Mouse (Mus musculus) embryonic facial prominence, embryonic 11.5 days (tissue): ENCODE data around the gene Ppif. TPM values are rescaled to one million over a fixed set of nuclear protein-coding genes. Genes with fewer than 3 reads are reported as not detected.

Experiments
- ATAC-seq: fragments of 200-750 bp; cut with Nextera tagmentation; replicated peaks from 2 replicates; pipeline ENCODE4 v1.8.0; 2017; ENCODE audit warnings: low read depth; ENCODE audit not compliant: insufficient number of reproducible peaks, low FRiP score, low TSS enrichment
- DNase-seq: peaks from one replicate; pipeline ENCODE4 v3.0.0-alpha.2; 2015; ENCODE audit warnings: low spot score
- H3K27ac ChIP-seq: fragments of 300-500 bp; sonication (generic); replicated peaks from 2 replicates; pipeline ENCODE4 v1.5.1; 2014; ENCODE audit warnings: mild to moderate bottlenecking, low read depth, low read length, control low read depth
- H3K27me3 ChIP-seq: fragments of 300-500 bp; sonication (generic); 2 replicates; pipeline ENCODE4 v1.6.1; 2014; ENCODE audit warnings: mild to moderate bottlenecking, low read length, moderate library complexity, mixed read lengths; ENCODE audit not compliant: control insufficient read depth, insufficient read depth
- H3K36me3 ChIP-seq: fragments of 300-500 bp; sonication (generic); replicated peaks from 2 replicates; pipeline ENCODE4 v1.6.1; 2014; ENCODE audit warnings: low read depth, mild to moderate bottlenecking, low read length, moderate library complexity, mixed read lengths; ENCODE audit not compliant: control insufficient read depth, insufficient read depth
- H3K4me1 ChIP-seq: fragments of 300-500 bp; sonication (generic); 2 replicates; pipeline ENCODE4 v1.6.1; 2014; ENCODE audit warnings: low read length, mixed read lengths; ENCODE audit not compliant: control insufficient read depth, insufficient read depth
- H3K4me2 ChIP-seq: fragments of 300-500 bp; sonication (generic); 2 replicates; pipeline ENCODE4 v1.6.1; 2014; ENCODE audit warnings: low read depth, mild to moderate bottlenecking, control low read depth, low read length, moderate library complexity
- H3K4me3 ChIP-seq: fragments of 300-500 bp; sonication (generic); 2 replicates; pipeline ENCODE4 v1.5.1; 2014; ENCODE audit warnings: low read depth, low read length, control low read depth
- H3K9ac ChIP-seq: fragments of 300-500 bp; sonication (generic); replicated peaks from 2 replicates; pipeline ENCODE4 v1.6.1; 2014; ENCODE audit warnings: mild to moderate bottlenecking, control low read depth, low read length
- H3K9me3 ChIP-seq: fragments of 300-500 bp; sonication (generic); replicated peaks from 2 replicates; pipeline ENCODE4 v1.6.1; 2016; ENCODE audit warnings: mild to moderate bottlenecking, low read length, inconsistent platforms, mixed read lengths; ENCODE audit not compliant: control insufficient read depth
- WGBS: fragments of 180-500 bp; shearing (Covaris S2); extraction: QIAGEN DNeasy Blood & Tissue Kit; methylation state at CpG from one replicate; pipeline ENCODE4 v1.1.7; 2014; 5-methylcytosine and 5-hydroxymethylcytosine counted together
- polyA plus RNA-seq: library from polyadenylated mRNA; unstranded; fragments of >200 nt; fragmentation: Nextera tagmentation; extraction: Ambion mirVana; gene quantifications from 2 replicates; pipeline ENCODE4 v1.2.1, GENCODE M21; 2014

The Ppif gene
- polyA plus RNA-seq, 1 experiment from 2014 or later, result 43.7 TPM

DNA sequence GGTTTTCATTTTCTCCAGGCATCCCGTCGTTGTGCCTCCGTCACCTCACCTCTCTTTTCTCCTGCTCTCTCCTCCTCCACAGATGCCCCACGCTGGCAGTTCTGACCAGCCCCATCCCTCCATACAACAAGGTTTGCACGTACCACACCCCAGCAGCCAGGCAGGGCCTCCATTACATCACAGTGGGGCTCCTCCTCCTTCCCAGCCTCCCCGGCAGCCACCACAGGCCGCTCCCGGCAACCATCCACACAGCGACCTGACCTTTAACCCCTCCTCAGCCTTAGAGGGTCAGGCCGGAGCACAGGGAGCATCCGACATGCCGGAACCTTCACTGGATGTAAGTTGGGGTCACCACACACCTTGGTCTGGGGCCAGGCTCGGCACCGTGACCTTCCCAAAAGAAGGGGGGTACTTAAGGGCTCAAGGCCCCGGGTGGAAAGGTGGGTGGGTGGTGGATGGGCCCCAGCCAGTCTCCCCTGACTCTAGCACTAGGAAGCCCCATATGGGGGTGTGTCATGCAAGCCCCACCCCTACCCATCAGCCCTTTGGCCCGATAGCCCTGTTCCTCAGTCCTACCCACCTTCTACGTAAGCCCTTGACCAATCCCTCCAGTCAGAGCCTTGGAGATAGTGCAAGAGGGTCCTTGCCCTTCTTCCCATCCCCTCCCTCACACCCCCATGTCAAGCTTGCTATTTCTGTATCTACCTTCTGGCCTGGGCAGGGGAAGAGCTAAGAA is 32.6 kb upstream of the Ppif start:
- no peaks in the 10 kb centered on the region for H3K4me1 ChIP-seq
- H3K4me2 ChIP-seq, result no peak overlapping the region
- H3K4me3 ChIP-seq, result no peak overlapping the region
- 68% methylated on average over 17 of the region's 17 CpGs for WGBS
- H3K9me3 ChIP-seq, result no peaks in the 10 kb centered on the region
- no peak for DNase-seq
- H3K9ac ChIP-seq, result no peak overlapping the region
- peaks cover 17% of the 10 kb centered on the region for H3K36me3 ChIP-seq
- no peak for ATAC-seq
- no peaks in the 10 kb centered on the region for H3K27me3 ChIP-seq
- H3K27ac ChIP-seq, result no peak overlapping the region

DNA sequence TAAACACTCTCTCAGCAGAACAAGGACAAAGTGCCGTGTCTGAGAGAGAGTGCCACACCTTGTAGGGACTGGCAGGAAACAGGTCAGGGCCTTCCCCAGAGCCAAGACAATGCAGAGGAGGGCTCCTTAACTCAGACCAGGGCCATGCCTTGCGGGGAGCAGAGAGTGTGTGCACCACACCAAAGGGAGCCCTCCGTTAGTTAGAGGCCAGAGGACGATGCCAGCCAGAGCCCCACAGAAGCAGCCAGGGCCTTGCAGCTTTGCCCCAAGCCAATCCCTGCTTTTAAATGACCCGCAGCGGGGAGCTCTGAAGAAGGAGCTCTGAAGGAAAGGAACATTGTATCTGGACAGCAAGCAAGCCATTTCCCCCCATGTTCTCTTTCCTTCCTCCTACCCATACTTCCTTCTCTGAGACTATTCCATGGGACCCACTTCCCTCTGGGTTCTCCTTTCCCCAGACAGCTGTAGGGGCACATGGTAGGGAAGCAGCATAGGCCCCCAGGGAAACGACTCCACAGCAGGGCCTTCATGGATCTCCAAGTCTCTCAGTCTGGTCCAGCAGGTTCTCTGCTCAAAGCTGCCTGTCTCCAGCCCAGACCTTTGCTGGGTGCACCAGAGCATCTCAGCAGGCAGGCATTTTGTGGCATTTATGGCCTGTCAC is 30.2 kb upstream of the Ppif start:
- no peaks in the 10 kb centered on the region for H3K4me1 ChIP-seq
- 79% methylated on average over 7 of the region's 7 CpGs for WGBS

DNA sequence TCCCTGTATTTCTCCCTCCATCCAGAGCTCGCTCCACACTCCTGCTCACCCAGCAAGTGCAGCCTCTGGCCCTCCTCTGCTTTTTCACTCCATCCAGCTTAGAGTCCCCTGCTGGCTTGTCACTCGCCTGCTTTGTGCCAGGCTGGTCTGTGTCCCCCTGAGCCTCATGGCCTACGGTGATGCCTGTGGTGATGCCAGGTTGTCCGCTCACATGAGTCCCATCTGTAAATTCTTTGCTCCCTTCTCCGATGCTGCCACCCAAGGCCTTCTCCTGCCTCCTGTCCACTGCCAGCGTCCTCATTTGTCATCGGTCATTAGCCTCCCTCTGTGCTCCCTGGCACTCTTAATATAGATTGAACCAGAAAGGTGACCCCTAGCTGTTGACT is 29.7 kb upstream of the Ppif start:
- WGBS, result 81% methylated on average over 7 of the region's 7 CpGs

More for the DNA sequence above, 30.2 kb upstream of the Ppif start:
- Histone ChIP-seq H3K4me2 (no peak overlapping the region), H3K9ac (no peak overlapping the region), H3K27me3 (no peaks in the 10 kb centered on the region), H3K36me3 (peaks cover 8% of the 10 kb centered on the region), H3K9me3 (no peaks in the 10 kb centered on the region), H3K4me3 (no peak overlapping the region), H3K27ac (no peak overlapping the region)
- ATAC-seq (no peak), DNase-seq (no peak)

DNA sequence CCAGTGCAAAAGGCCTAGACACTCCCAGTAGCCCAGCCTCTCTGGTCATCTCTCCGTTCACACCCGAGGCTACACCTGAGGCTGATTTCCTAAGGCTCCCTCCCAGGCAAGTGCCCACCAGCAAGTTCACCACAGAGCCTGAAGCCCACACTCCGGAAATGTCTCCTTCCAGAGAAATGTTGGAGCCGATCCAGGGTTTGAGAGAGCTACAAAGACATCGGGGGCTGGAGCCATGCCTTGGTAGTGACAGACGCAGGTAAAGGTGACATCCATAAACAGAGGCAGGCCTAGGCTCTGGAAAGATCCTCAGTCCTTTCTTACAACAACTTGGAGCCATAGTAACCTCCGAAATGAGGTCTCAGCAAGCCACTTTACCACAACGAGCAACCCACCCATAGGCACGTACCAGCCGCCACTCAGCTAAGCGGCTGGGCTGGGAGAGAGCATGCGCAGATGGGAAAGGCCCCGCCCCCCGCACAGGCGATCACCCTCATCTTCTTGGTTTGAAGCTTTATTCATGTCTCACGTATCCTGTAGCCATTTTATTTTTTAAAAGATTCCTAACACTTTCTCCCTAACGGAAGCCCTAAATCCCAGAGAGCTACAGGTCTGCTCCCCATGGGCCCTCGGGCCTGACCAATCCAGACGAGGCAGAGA is 28.5 kb upstream of the Ppif start:
- Histone ChIP-seq H3K4me1 (no peaks in the 10 kb centered on the region), H3K27ac (no peak overlapping the region), H3K27me3 (no peaks in the 10 kb centered on the region), H3K4me3 (no peak overlapping the region), H3K4me2 (no peak overlapping the region), H3K36me3 (peaks cover 8% of the 10 kb centered on the region; the same call in 1 of the 2 replicates), H3K9me3 (no peaks in the 10 kb centered on the region), H3K9ac (no peak overlapping the region)
- DNase-seq, result no peak
- ATAC-seq, result no peak
- 77% methylated on average over 19 of the region's 19 CpGs for WGBS

More for the DNA sequence above, 29.7 kb upstream of the Ppif start:
- Histone ChIP-seq H3K4me2 (no peak overlapping the region), H3K9me3 (no peaks in the 10 kb centered on the region), H3K27ac (no peak overlapping the region), H3K9ac (no peak overlapping the region), H3K4me3 (no peak overlapping the region), H3K27me3 (no peaks in the 10 kb centered on the region), H3K36me3 (peaks cover 8% of the 10 kb centered on the region), H3K4me1 (no peaks in the 10 kb centered on the region)
- no peak for ATAC-seq
- DNase-seq, result no peak

DNA sequence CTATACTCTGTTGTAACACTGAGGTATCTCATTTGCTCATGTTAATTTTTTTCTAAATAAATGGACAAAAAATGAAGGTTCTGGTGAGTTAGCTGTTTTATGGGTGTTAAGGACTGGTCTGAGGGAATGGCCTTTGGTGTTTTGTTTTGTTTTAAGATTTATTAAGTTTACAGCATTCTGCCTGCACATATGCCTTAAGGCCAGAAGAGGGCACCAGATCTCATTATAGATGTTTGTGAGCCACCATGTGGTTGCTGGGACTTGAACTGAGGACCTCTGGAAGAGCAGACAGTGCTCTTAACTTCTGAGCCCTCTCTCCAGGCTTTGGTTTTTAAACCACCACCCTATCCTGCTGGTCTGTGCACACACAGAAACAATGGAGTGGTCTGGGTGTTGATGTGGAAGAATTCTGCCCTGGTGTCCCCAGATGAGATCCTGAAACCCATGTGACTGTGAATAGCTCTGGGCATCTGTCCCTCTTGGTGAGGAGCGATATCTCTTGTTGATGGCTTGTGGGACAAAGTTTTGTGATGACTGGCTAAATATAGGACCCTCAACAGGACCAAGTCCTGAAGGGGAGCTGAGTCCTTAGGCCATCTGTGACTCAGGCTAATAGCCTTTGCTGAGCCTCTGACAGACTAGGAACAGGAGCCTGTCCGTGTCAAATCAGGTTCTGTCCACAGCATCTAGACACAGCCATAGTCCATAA is 27.1 kb upstream of the Ppif start:
- Histone ChIP-seq H3K9me3 (no peaks in the 10 kb centered on the region), H3K4me3 (no peak overlapping the region), H3K4me2 (no peak overlapping the region), H3K36me3 (peaks cover 8% of the 10 kb centered on the region; the same call in 1 of the 2 replicates), H3K4me1 (no peaks in the 10 kb centered on the region), H3K9ac (no peak overlapping the region), H3K27ac (no peak overlapping the region), H3K27me3 (no peaks in the 10 kb centered on the region)
- ATAC-seq (no peak), DNase-seq (peak; percentile 40)
- WGBS, result 95% methylated on average over 2 of the region's 2 CpGs

DNA sequence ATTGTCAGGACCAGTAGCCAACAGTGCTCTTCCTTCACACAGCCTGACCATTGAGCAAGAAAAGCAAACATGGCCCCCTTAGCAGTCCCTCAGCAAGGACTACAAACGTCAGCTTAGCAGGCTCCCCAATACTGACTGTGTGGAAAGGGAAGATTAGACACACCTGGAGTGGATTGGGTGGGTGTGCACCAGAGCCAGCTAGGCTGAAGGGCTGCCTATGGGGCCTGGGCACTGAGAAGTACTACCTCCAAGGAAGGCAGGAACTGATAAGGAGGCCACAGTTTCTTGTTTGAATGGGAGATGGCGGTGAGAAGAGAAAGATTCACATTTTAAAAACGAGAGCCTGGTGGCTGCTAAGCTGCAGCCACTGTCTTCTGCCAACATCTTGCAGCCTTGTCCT is 26.4 kb upstream of the Ppif start:
- no peak overlapping the region for H3K9ac ChIP-seq
- H3K4me1 ChIP-seq, result no peaks in the 10 kb centered on the region
- no peak overlapping the region for H3K4me3 ChIP-seq
- no peak for DNase-seq
- no peak for ATAC-seq
- 75% methylated on average over 3 of the region's 3 CpGs for WGBS
- no peak overlapping the region for H3K4me2 ChIP-seq
- H3K27ac ChIP-seq, result no peak overlapping the region
- no peaks in the 10 kb centered on the region for H3K9me3 ChIP-seq
- H3K36me3 ChIP-seq, result peaks cover under 1% of the 10 kb centered on the region; the same call in 1 of the 2 replicates
- H3K27me3 ChIP-seq, result no peaks in the 10 kb centered on the region

DNA sequence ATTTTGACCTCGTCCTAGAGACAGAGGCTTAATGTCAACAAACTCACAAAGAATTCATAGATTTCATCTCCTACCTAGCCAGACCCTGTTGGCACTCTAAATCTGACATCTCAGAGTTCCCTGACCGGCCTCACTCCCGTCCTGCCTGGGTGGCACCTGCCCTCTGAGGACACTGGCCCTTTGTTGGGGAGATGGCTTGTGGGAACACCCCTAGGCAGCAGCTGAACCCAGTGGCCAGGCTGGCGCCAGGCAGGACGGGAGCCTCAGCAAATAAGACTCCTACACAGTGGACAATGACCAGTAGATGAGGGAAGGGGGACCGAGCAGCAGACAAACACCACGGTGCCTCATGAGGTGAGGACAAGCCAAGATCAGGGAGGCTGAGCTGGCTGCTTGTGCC is 14.3 kb upstream of the Ppif start:
- ATAC-seq (no peak), DNase-seq (no peak)
- Histone ChIP-seq H3K9ac (no peak overlapping the region), H3K4me2 (no peak overlapping the region), H3K9me3 (no peaks in the 10 kb centered on the region), H3K4me3 (no peak overlapping the region), H3K27me3 (no peaks in the 10 kb centered on the region; the same call in 1 of the 2 replicates), H3K27ac (no peak overlapping the region), H3K36me3 (no peaks in the 10 kb centered on the region), H3K4me1 (no peaks in the 10 kb centered on the region)
- 65% methylated on average over 7 of the region's 7 CpGs for WGBS
